Mouse (Mus musculus): ENCODE data around the gene Gm49336. TPM values are rescaled to one million over a fixed set of nuclear protein-coding genes. Genes with fewer than 3 reads are reported as not detected.
A peak's percentile ranks its signal among the peaks of the same experiment; 100 is the strongest.

The Gm49336 gene
- total RNA-seq, 2 experiments from 2014 or later: 26.3 to 34.6 TPM

- ATAC-seq (replicated peaks; ENCODE audit: low FRiP score, poor library complexity, severe bottlenecking): peak; percentile 22; the same call in 1 of the 2 replicates
These were observed 428 bp downstream of the Gm49336 start for GRCm38 (mm10) chr14:60250879-60251278.

GRCm38 (mm10) chr14:60250366-60250765, 941 bp downstream of the Gm49336 start:
- no peak for ATAC-seq (replicated peaks; ENCODE audit: low FRiP score, poor library complexity, severe bottlenecking)

GRCm38 (mm10) chr14:60238551-60238950, 12.8 kb downstream of the Gm49336 start:
- ATAC-seq (replicated peaks; ENCODE audit: low FRiP score, poor library complexity, severe bottlenecking): no peak

- no peak for ATAC-seq (replicated peaks; ENCODE audit: low FRiP score, poor library complexity, severe bottlenecking)
These were observed 31.4 kb downstream of the Gm49336 start for GRCm38 (mm10) chr14:60219886-60220285.

GRCm38 (mm10) chr14:60217616-60218015, 33.7 kb downstream of the Gm49336 start:
- ATAC-seq (replicated peaks; ENCODE audit: low FRiP score, poor library complexity, severe bottlenecking): no peak

- no peak for ATAC-seq (replicated peaks; ENCODE audit: low FRiP score, poor library complexity, severe bottlenecking)
These were observed 35.2 kb downstream of the Gm49336 start for GRCm38 (mm10) chr14:60216125-60216524.

GRCm38 (mm10) chr14:60215000-60215399, 36.3 kb downstream of the Gm49336 start:
- no peak for ATAC-seq (replicated peaks; ENCODE audit: low FRiP score, poor library complexity, severe bottlenecking)

GRCm38 (mm10) chr14:60214040-60214439, 37.3 kb downstream of the Gm49336 start:
- ATAC-seq (replicated peaks; ENCODE audit: low FRiP score, poor library complexity, severe bottlenecking): no peak

GRCm38 (mm10) chr14:60209166-60209565, 42.1 kb downstream of the Gm49336 start:
- no peak for ATAC-seq (replicated peaks; ENCODE audit: low FRiP score, poor library complexity, severe bottlenecking)

GRCm38 (mm10) chr14:60204993-60205392, 46.3 kb downstream of the Gm49336 start:
- ATAC-seq (replicated peaks; ENCODE audit: low FRiP score, poor library complexity, severe bottlenecking): no peak

GRCm38 (mm10) chr14:60196884-60197283, 54.4 kb downstream of the Gm49336 start, which contains the start of gene Atp8a2:
TSS of gene Atp8a2 (minus strand) at chr14:60197179.
- ATAC-seq (replicated peaks; ENCODE audit: low FRiP score, poor library complexity, severe bottlenecking): no peak

- no peak for ATAC-seq (replicated peaks; ENCODE audit: low FRiP score, poor library complexity, severe bottlenecking)
These were observed 55.3 kb downstream of the Gm49336 start for GRCm38 (mm10) chr14:60195999-60196398.

- ATAC-seq (replicated peaks; ENCODE audit: low FRiP score, poor library complexity, severe bottlenecking): no peak
These were observed 56.7 kb downstream of the Gm49336 start for GRCm38 (mm10) chr14:60194606-60195005.

- no peak for ATAC-seq (replicated peaks; ENCODE audit: low FRiP score, poor library complexity, severe bottlenecking)
These were observed 61.5 kb downstream of the Gm49336 start for GRCm38 (mm10) chr14:60189771-60190170.

- no peak for ATAC-seq (replicated peaks; ENCODE audit: low FRiP score, poor library complexity, severe bottlenecking)
These were observed 63.0 kb downstream of the Gm49336 start for GRCm38 (mm10) chr14:60188201-60188825.

GRCm38 (mm10) chr14:60181306-60181705, 70.0 kb downstream of the Gm49336 start:
- no peak for ATAC-seq (replicated peaks; ENCODE audit: low FRiP score, poor library complexity, severe bottlenecking)

- ATAC-seq (replicated peaks; ENCODE audit: low FRiP score, poor library complexity, severe bottlenecking): no peak
These were observed 72.7 kb downstream of the Gm49336 start for GRCm38 (mm10) chr14:60178571-60178955.

- no peak for ATAC-seq (replicated peaks; ENCODE audit: low FRiP score, poor library complexity, severe bottlenecking)
These were observed 73.4 kb downstream of the Gm49336 start for GRCm38 (mm10) chr14:60177614-60178570.

GRCm38 (mm10) chr14:60176891-60177613, 74.3 kb downstream of the Gm49336 start:
- ATAC-seq (replicated peaks; ENCODE audit: low FRiP score, poor library complexity, severe bottlenecking): no peak

GRCm38 (mm10) chr14:60176469-60176890, 74.8 kb downstream of the Gm49336 start:
- ATAC-seq (replicated peaks; ENCODE audit: low FRiP score, poor library complexity, severe bottlenecking): no peak

Measured in erythroblast, adult 5-6 weeks (primary cell).